ENCODE assay signal across 14 mouse cellular contexts in the genomic region with DNA sequence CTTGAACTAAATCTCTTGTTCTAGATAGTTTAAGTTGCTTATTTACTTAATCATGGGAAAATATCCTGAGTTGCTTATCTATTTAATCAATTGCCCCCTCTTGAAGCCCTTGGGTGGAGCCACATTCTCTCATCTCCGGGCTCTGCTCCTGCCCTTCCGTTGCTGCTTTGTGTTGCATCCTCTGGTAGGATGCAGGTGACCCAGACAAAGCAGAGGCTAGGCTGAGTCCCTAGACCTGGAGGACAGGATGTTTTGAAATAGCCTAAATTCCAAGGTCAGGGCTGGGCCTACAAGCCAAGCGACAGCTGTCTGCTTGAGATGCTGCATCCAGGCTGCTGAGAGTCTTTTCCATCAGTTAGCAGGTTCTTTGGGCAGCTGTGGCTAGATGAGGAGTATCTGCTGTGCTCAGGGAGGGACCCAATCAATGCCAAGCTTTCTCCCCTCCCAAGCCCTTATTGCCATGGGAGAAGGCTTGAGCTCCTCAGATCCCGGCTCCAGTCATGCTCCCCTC. TPM values are rescaled to one million over a fixed set of nuclear protein-coding genes. Genes with fewer than 3 reads are reported as not detected.
A peak's percentile ranks its signal among the peaks of the same experiment; 100 is the strongest.
DNase-seq lines count a peak whose midpoint lies in the region; ATAC-seq and TF ChIP-seq lines count a peak whose summit lies in the region.
"Had no signal": no experiment of that assay in that cellular context is flagged by ENCODE, and none has a peak within 500 bp of the region (broad histone marks: within the 10 kb centered on the region; RNA-seq: fewer than 3 reads in every experiment).

No protein-coding gene starts in this region.

- H3K9me3 ChIP-seq in forebrain, embryonic 10.5 days: no peaks in the 10 kb centered on the region
- H3K9me3 ChIP-seq in forebrain, embryonic 14.5 days (replicated peaks; ENCODE audit: control insufficient read depth, low read length): no peaks in the 10 kb centered on the region
- no peaks in the 10 kb centered on the region for H3K9me3 ChIP-seq in kidney, embryonic 16.5 days (ENCODE audit: low read length)
- H3K9me3 ChIP-seq in ES-E14 (ENCODE audit: control insufficient read depth, insufficient read depth, low read depth, low read length): no peaks in the 10 kb centered on the region
- H3K9me3 ChIP-seq in intestine, embryonic 16.5 days (ENCODE audit: control insufficient read depth, low read length): no peaks in the 10 kb centered on the region
- H3K9me3 ChIP-seq: embryonic facial prominence, embryonic 13.5 days; limb, embryonic 13.5 days had no signal

- 78% methylated on average over 4 of the region's 4 CpGs for WGBS in forebrain, embryonic 10.5 days
- WGBS in forebrain, embryonic 14.5 days: 82% methylated on average over 4 of the region's 4 CpGs
- WGBS in kidney, embryonic 16.5 days: 75% methylated on average over 4 of the region's 4 CpGs
- 71% methylated on average over 4 of the region's 4 CpGs for WGBS in intestine, embryonic 16.5 days

- DNase-seq in forebrain, embryonic 10.5 days (ENCODE audit: extremely low spot score, low spot score): no peak
- no peak for DNase-seq in forebrain, embryonic 14.5 days (ENCODE audit: low spot score)
- DNase-seq in kidney, adult 9 months: no peak
- DNase-seq in ES-E14 (ENCODE audit: low read depth, low spot score): peak; percentile 66
- no peak for DNase-seq in right cerebral cortex, adult 2 months (ENCODE audit: low spot score in 2 of 2)
- DNase-seq: thymus, adult 18-20 months had no signal

- H3K9ac ChIP-seq in forebrain, embryonic 14.5 days (ENCODE audit: low read length): no peak overlapping the region
- H3K9ac ChIP-seq in kidney, embryonic 16.5 days (replicated peaks; ENCODE audit: low read length): no peak overlapping the region
- H3K9ac ChIP-seq in ES-E14 (ENCODE audit: insufficient read depth, low read depth, low read length, poor library complexity, severe bottlenecking): peak overlapping the region; percentile 50
- no peak overlapping the region for H3K9ac ChIP-seq in intestine, embryonic 16.5 days (ENCODE audit: low read depth, low read length)
- H3K9ac ChIP-seq: embryonic facial prominence, embryonic 13.5 days; limb, embryonic 13.5 days had no signal

- in situ Hi-C loops in ES-E14 (cut with MboI; ENCODE audit: low sequenced_read_pairs in 2 of 2, unreplicated experiment in 2 of 2): no loop called here

- no peak for ATAC-seq in forebrain, embryonic 14.5 days
- ATAC-seq in kidney, embryonic 16.5 days (ENCODE audit: low FRiP score, low TSS enrichment): peak; percentile 4; the same call in 1 of the 2 replicates
- ATAC-seq in intestine, embryonic 16.5 days: no peak
- no peak for ATAC-seq in megakaryocyte-erythroid progenitor cell, adult 5-6 weeks (replicated peaks; ENCODE audit: low FRiP score, low TSS enrichment, poor library complexity, severe bottlenecking)

- no peak overlapping the region for H3K4me3 ChIP-seq in forebrain, embryonic 10.5 days
- H3K4me3 ChIP-seq in forebrain, embryonic 14.5 days (ENCODE audit: low read depth, low read length): no peak overlapping the region
- no peak overlapping the region for H3K4me3 ChIP-seq in kidney, embryonic 16.5 days (ENCODE audit: low read length)
- peak overlapping the region; percentile 33 to 69 for H3K4me3 ChIP-seq in ES-E14 (ENCODE audit: insufficient read depth in 1 of 2, low read depth in 1 of 2, low read length in 2 of 2, poor library complexity in 1 of 2, severe bottlenecking in 1 of 2)
- H3K4me3 ChIP-seq in intestine, embryonic 16.5 days (ENCODE audit: low read length): no peak overlapping the region
- H3K4me3 ChIP-seq: embryonic facial prominence, embryonic 13.5 days; limb, embryonic 13.5 days had no signal

- H3K36me3 ChIP-seq in forebrain, embryonic 10.5 days (replicated peaks): peaks cover 96% of the 10 kb centered on the region
- H3K36me3 ChIP-seq in forebrain, embryonic 14.5 days (ENCODE audit: control insufficient read depth, insufficient read depth, low read length): peaks cover 84% of the 10 kb centered on the region
- H3K36me3 ChIP-seq in kidney, embryonic 16.5 days (ENCODE audit: insufficient read depth, low read length): no peaks in the 10 kb centered on the region
- H3K36me3 ChIP-seq in ES-E14 (ENCODE audit: control insufficient read depth, insufficient read depth, low read length, poor library complexity, severe bottlenecking): no peaks in the 10 kb centered on the region
- H3K36me3 ChIP-seq in intestine, embryonic 16.5 days (ENCODE audit: control insufficient read depth, insufficient read depth, low read length): no peaks in the 10 kb centered on the region

- H3K27ac ChIP-seq in forebrain, embryonic 10.5 days: 0 out of 2 replicates have a peak overlapping the region, but pooled peaks have one; percentile 3
- no peak overlapping the region for H3K27ac ChIP-seq in forebrain, embryonic 14.5 days (ENCODE audit: low read depth, low read length)
- peak overlapping the region; percentile 7; the same call in 1 of the 2 replicates for H3K27ac ChIP-seq in kidney, embryonic 16.5 days (ENCODE audit: low read length)
- H3K27ac ChIP-seq in ES-E14 (ENCODE audit: insufficient read depth, low read depth, low read length, poor library complexity, severe bottlenecking): peak overlapping the region; percentile 90
- peak overlapping the region; percentile 31 for H3K27ac ChIP-seq in intestine, embryonic 16.5 days (ENCODE audit: low read length)
- H3K27ac ChIP-seq: embryonic facial prominence, embryonic 13.5 days; limb, embryonic 13.5 days had no signal

- peaks cover 37% of the 10 kb centered on the region for H3K4me1 ChIP-seq in forebrain, embryonic 10.5 days
- peaks cover 10% of the 10 kb centered on the region for H3K4me1 ChIP-seq in forebrain, embryonic 14.5 days (ENCODE audit: control insufficient read depth, insufficient read depth, low read length)
- H3K4me1 ChIP-seq in kidney, embryonic 16.5 days (ENCODE audit: insufficient read depth, low read length): peaks cover 4% of the 10 kb centered on the region
- H3K4me1 ChIP-seq in ES-E14 (ENCODE audit: control insufficient read depth in 2 of 2, insufficient read depth in 2 of 2, low read length in 2 of 2, poor library complexity in 1 of 2): peaks cover 18 to 23% of the 10 kb centered on the region in 2 experiments
- H3K4me1 ChIP-seq in intestine, embryonic 16.5 days (ENCODE audit: control insufficient read depth, insufficient read depth, low read length): no peaks in the 10 kb centered on the region

- H3K4me2 ChIP-seq in forebrain, embryonic 14.5 days (ENCODE audit: low read length): no peak overlapping the region
- no peak overlapping the region for H3K4me2 ChIP-seq in kidney, embryonic 16.5 days (replicated peaks; ENCODE audit: low read depth, low read length)
- no peak overlapping the region for H3K4me2 ChIP-seq in intestine, embryonic 16.5 days (ENCODE audit: low read depth, low read length)
- H3K4me2 ChIP-seq: embryonic facial prominence, embryonic 13.5 days; limb, embryonic 13.5 days had no signal

- H3K27me3 ChIP-seq in forebrain, embryonic 10.5 days (ENCODE audit: poor library complexity, severe bottlenecking): no peaks in the 10 kb centered on the region
- no peaks in the 10 kb centered on the region for H3K27me3 ChIP-seq in forebrain, embryonic 14.5 days (replicated peaks; ENCODE audit: control insufficient read depth, insufficient read depth, low read length)
- H3K27me3 ChIP-seq in kidney, embryonic 16.5 days (ENCODE audit: insufficient read depth, low read length): no peaks in the 10 kb centered on the region
- H3K27me3 ChIP-seq in intestine, embryonic 16.5 days (replicated peaks; ENCODE audit: control insufficient read depth, insufficient read depth, low read length): no peaks in the 10 kb centered on the region
- H3K27me3 ChIP-seq: embryonic facial prominence, embryonic 13.5 days; limb, embryonic 13.5 days had no signal

TF ChIP-seq in ES-E14, 5 proteins besides CTCF, POLR2A, EP300 and RAD21:
- TF ChIP-seq ZNF384 (IDR thresholded peaks at IDR 0.05; ENCODE audit: low read depth, low read length) (no peak), ZC3H11A (IDR thresholded peaks at IDR 0.05; ENCODE audit: borderline replicate concordance, low read depth, low read length) (no peak), CHD2 (IDR thresholded peaks at IDR 0.05; ENCODE audit: low read depth, low read length) (peak; percentile 23; the same call in 1 of the 2 replicates), MAFK (IDR thresholded peaks at IDR 0.05; ENCODE audit: insufficient read depth, low read depth, low read length) (no peak)

RNA-seq across cellular contexts. Expression of a gene that starts 9.0 kb away (rescaled TPM):
- 13.6 and 15.6 TPM in 2 replicates for polyA plus RNA-seq in forebrain, embryonic 10.5 days (2016; fragmentation: Nextera tagmentation; extraction: Ambion mirVana)
- polyA plus RNA-seq in forebrain, embryonic 14.5 days (2014; fragmentation: Nextera tagmentation; extraction: Ambion mirVana): 25.2 and 31.7 TPM in 2 replicates
- 8.1 and 9.3 TPM in 2 replicates for polyA plus RNA-seq in kidney, embryonic 16.5 days (2015; fragmentation: Nextera tagmentation; extraction: Ambion mirVana)
- total RNA-seq in ES-E14 (2012; rRNA removed): 4.0 and 4.8 TPM in 2 replicates
- 5.5 and 6.0 TPM in 2 replicates for polyA plus RNA-seq in intestine, embryonic 16.5 days (2015; fragmentation: Nextera tagmentation; extraction: Ambion mirVana)
- 0.28 TPM in 1 of 2 replicates, not detected in the other for total RNA-seq in megakaryocyte-erythroid progenitor cell, adult 5-6 weeks (2014; fragmentation: Nextera tagmentation)
- total RNA-seq in megakaryocyte-erythroid progenitor cell, adult 5-6 weeks (2017): not detected in 2 replicates

RNA-seq across cellular contexts. Expression of a gene that starts 38.8 kb away (rescaled TPM):
- 15.2 and 15.8 TPM in 2 replicates for polyA plus RNA-seq in forebrain, embryonic 10.5 days (2016; fragmentation: Nextera tagmentation; extraction: Ambion mirVana)
- polyA plus RNA-seq in forebrain, embryonic 14.5 days (2014; fragmentation: Nextera tagmentation; extraction: Ambion mirVana): 7.6 and 9.1 TPM in 2 replicates
- polyA plus RNA-seq in kidney, embryonic 16.5 days (2015; fragmentation: Nextera tagmentation; extraction: Ambion mirVana): 11.7 and 11.9 TPM in 2 replicates
- 13.7 and 21.7 TPM in 2 replicates for total RNA-seq in ES-E14 (2012; rRNA removed)
- polyA plus RNA-seq in intestine, embryonic 16.5 days (2015; fragmentation: Nextera tagmentation; extraction: Ambion mirVana): 4.8 and 5.3 TPM in 2 replicates
- 4.3 and 7.2 TPM in 2 replicates for total RNA-seq in megakaryocyte-erythroid progenitor cell, adult 5-6 weeks (2014; fragmentation: Nextera tagmentation)
- total RNA-seq in megakaryocyte-erythroid progenitor cell, adult 5-6 weeks (2017): 0.85 and 4.7 TPM in 2 replicates

RNA-seq across cellular contexts. Expression of a gene that starts 46.7 kb away (rescaled TPM):
- not detected in 2 replicates for polyA plus RNA-seq in forebrain, embryonic 10.5 days (2016; fragmentation: Nextera tagmentation; extraction: Ambion mirVana)
- not detected in 2 replicates for polyA plus RNA-seq in forebrain, embryonic 14.5 days (2014; fragmentation: Nextera tagmentation; extraction: Ambion mirVana)
- polyA plus RNA-seq in kidney, embryonic 16.5 days (2015; fragmentation: Nextera tagmentation; extraction: Ambion mirVana): not detected in 2 replicates
- total RNA-seq in ES-E14 (2012; rRNA removed): not detected in 2 replicates
- not detected in 2 replicates for polyA plus RNA-seq in intestine, embryonic 16.5 days (2015; fragmentation: Nextera tagmentation; extraction: Ambion mirVana)
- not detected in 2 replicates for total RNA-seq in megakaryocyte-erythroid progenitor cell, adult 5-6 weeks (2014; fragmentation: Nextera tagmentation)
- total RNA-seq in megakaryocyte-erythroid progenitor cell, adult 5-6 weeks (2017): not detected in 2 replicates
- total RNA-seq: gastrocnemius, postnatal 4 days had no signal
- polyA plus RNA-seq: brain, embryonic 14.5 days; embryonic facial prominence, embryonic 13.5 days; large intestine, adult 2 months; limb, embryonic 13.5 days had no signal

Comparison
In these comparisons a context has a peak if more than half of its experiments do, and no peak if none do; other contexts are left out.
1. H3K4me3 ChIP-seq: peak in ES-E14 (2 of 2); none in forebrain, embryonic 10.5 days (single experiment), forebrain, embryonic 14.5 days (single experiment), kidney, embryonic 16.5 days (single experiment) and intestine, embryonic 16.5 days (single experiment).